Mouse (Mus musculus) myocyte (in vitro differentiated cells): ENCODE data around the gene Tbx4. TPM values are rescaled to one million over a fixed set of nuclear protein-coding genes. Genes with fewer than 3 reads are reported as not detected.

Experiments
- H3K27me3 ChIP-seq: one replicate; pipeline ENCODE4 v1.6.1; 2011; ENCODE audit not compliant: control insufficient read depth, insufficient read depth, insufficient read length
- H3K36me3 ChIP-seq: one replicate; pipeline ENCODE4 v1.6.1; 2011; ENCODE audit not compliant: control insufficient read depth, insufficient read depth
- H3K4me2 ChIP-seq: one replicate; pipeline ENCODE4 v1.6.1; 2011; ENCODE audit warnings: low read depth, control low read depth
- H3K4me3 ChIP-seq: one replicate; pipeline ENCODE4 v1.5.1; 2011; ENCODE audit warnings: mild to moderate bottlenecking, control low read depth, moderate library complexity
- H3K79me2 ChIP-seq: one replicate; pipeline ENCODE4 v1.6.1; 2011; ENCODE audit not compliant: control insufficient read depth, insufficient read depth
- H3ac ChIP-seq: one replicate; pipeline ENCODE4 v1.6.1; 2011; ENCODE audit not compliant: control insufficient read depth, insufficient read length
- CEBPB ChIP-seq: IDR thresholded peaks from 2 replicates; pipeline ENCODE4 v1.6.1; 2011; ENCODE audit warnings: mild to moderate bottlenecking, moderate library complexity; ENCODE audit not compliant: poor library complexity, insufficient read depth, severe bottlenecking
- E2F4 ChIP-seq: IDR thresholded peaks from one replicate; pipeline ENCODE4 v1.6.1; 2011; ENCODE audit warnings: mild to moderate bottlenecking, control low read depth, moderate library complexity; ENCODE audit not compliant: insufficient read depth
- MAX ChIP-seq: IDR thresholded peaks from one replicate; pipeline ENCODE4 v1.6.1; 2011; ENCODE audit warnings: low read depth, mild to moderate bottlenecking, control low read depth
- MYOD1 ChIP-seq, 3 experiments: IDR thresholded peaks; one replicate each; pipeline ENCODE4 v1.6.1; 2011; ENCODE audit warnings: control low read depth in 2 of 3, low read depth in 2 of 3, mild to moderate bottlenecking in 2 of 3, moderate library complexity in 1 of 3; ENCODE audit not compliant: insufficient read length in 2 of 3, control insufficient read depth in 1 of 3
- MYOG ChIP-seq, 3 experiments: IDR thresholded peaks; one replicate each; pipeline ENCODE4 v1.6.1; 2011; ENCODE audit warnings: control low read depth in 2 of 3, low read depth in 2 of 3, mild to moderate bottlenecking in 2 of 3; ENCODE audit not compliant: insufficient read length in 2 of 3, control insufficient read depth in 1 of 3, insufficient read depth in 1 of 3
- POLR2A ChIP-seq: IDR thresholded peaks from one replicate; pipeline ENCODE4 v1.6.1; 2011; ENCODE audit warnings: low read depth, mild to moderate bottlenecking, control low read depth, moderate library complexity; ENCODE audit not compliant: insufficient read length
- POLR2AphosphoS2 ChIP-seq: IDR thresholded peaks from one replicate; pipeline ENCODE4 v1.6.1; 2011; ENCODE audit warnings: low read depth, control low read depth; ENCODE audit not compliant: insufficient read length
- REST ChIP-seq: IDR thresholded peaks from one replicate; pipeline ENCODE4 v1.6.1; 2011; ENCODE audit warnings: mild to moderate bottlenecking, control low read depth, moderate library complexity; ENCODE audit not compliant: insufficient read depth, insufficient read length
- SRF ChIP-seq: IDR thresholded peaks from one replicate; pipeline ENCODE4 v1.6.1; 2011; ENCODE audit warnings: low read depth; ENCODE audit not compliant: control insufficient read depth, insufficient read length
- TCF12 ChIP-seq: IDR thresholded peaks from one replicate; pipeline ENCODE4 v1.6.1; 2011; ENCODE audit warnings: mild to moderate bottlenecking, control low read depth; ENCODE audit not compliant: poor library complexity, insufficient read depth, severe bottlenecking
- TCF3 ChIP-seq: IDR thresholded peaks from one replicate; pipeline ENCODE4 v1.6.1; 2011; ENCODE audit warnings: low read depth, control low read depth; ENCODE audit not compliant: insufficient read length
- USF1 ChIP-seq: IDR thresholded peaks from one replicate; pipeline ENCODE4 v1.6.1; 2011; ENCODE audit warnings: low read depth, mild to moderate bottlenecking, control low read depth, moderate library complexity
- polyA plus RNA-seq: library from polyadenylated mRNA; unstranded; fragments of >200 nt; fragmentation: generic; extraction: Trizol; gene quantifications from one replicate; pipeline ENCODE4 v1.2.1, GENCODE M21; 2012; ENCODE audit warnings: missing spikeins

Gene Tbx4
- polyA plus RNA-seq, 1 experiment: 0.29 TPM

GRCm38 (mm10) chr11:85841980-85842379, 44.2 kb upstream of the Tbx4 start:
- Histone ChIP-seq H3K79me2 (no peaks in the 10 kb centered on the region), H3ac (no peak overlapping the region), H3K4me3 (no peak overlapping the region), H3K27me3 (no peaks in the 10 kb centered on the region), H3K36me3 (no peaks in the 10 kb centered on the region), H3K4me2 (no peak overlapping the region)
- no peak for TF ChIP-seq E2F4
- TF ChIP-seq SRF: no peak
- no peak for TF ChIP-seq TCF12
- TF ChIP-seq CEBPB: no peak
- no peak for TF ChIP-seq POLR2AphosphoS2

GRCm38 (mm10) chr11:85842596-85843346, 43.5 kb upstream of the Tbx4 start:
- no peak overlapping the region for H3ac ChIP-seq
- H3K27me3 ChIP-seq: no peaks in the 10 kb centered on the region
- TF ChIP-seq POLR2AphosphoS2 (no peak), MYOG (IDR thresholded peaks at IDR 0.05; ENCODE audit: control insufficient read depth in 1 of 3, insufficient read depth in 1 of 3, insufficient read length in 2 of 3, low read depth in 2 of 3) (no peak), TCF12 (no peak), MAX (no peak), USF1 (no peak), E2F4 (no peak), MYOD1 (IDR thresholded peaks at IDR 0.05; ENCODE audit: control insufficient read depth in 1 of 3, insufficient read length in 2 of 3, low read depth in 2 of 3) (no peak), POLR2A (no peak), SRF (no peak), REST (no peak), CEBPB (no peak), TCF3 (no peak)
- H3K4me2 ChIP-seq: peak overlapping the region; percentile 99
- H3K36me3 ChIP-seq: no peaks in the 10 kb centered on the region
- no peak overlapping the region for H3K4me3 ChIP-seq
- H3K79me2 ChIP-seq: no peaks in the 10 kb centered on the region

- H3K4me3 ChIP-seq: peak overlapping the region; percentile 44
- H3K79me2 ChIP-seq: no peaks in the 10 kb centered on the region
- peak overlapping the region; percentile 99 for H3K4me2 ChIP-seq
- no peaks in the 10 kb centered on the region for H3K36me3 ChIP-seq
- TF ChIP-seq REST: no peak
- TF ChIP-seq MYOD1 (IDR thresholded peaks at IDR 0.05; ENCODE audit: control insufficient read depth in 1 of 3, insufficient read length in 2 of 3, low read depth in 2 of 3): peak in 2 of 3 experiments; percentile 54 to 56
- TF ChIP-seq MYOG (IDR thresholded peaks at IDR 0.05; ENCODE audit: control insufficient read depth in 1 of 3, insufficient read depth in 1 of 3, insufficient read length in 2 of 3, low read depth in 2 of 3): peak in 2 of 3 experiments; percentile 66 to 85
- no peak for TF ChIP-seq TCF12
- no peak for TF ChIP-seq SRF
- no peak overlapping the region for H3ac ChIP-seq
- H3K27me3 ChIP-seq: no peaks in the 10 kb centered on the region
Observed at GRCm38 (mm10) chr11:85843347-85843692, 42.9 kb upstream of the Tbx4 start.

GRCm38 (mm10) chr11:85844144-85844965, 41.9 kb upstream of the Tbx4 start:
- TF ChIP-seq TCF12 (no peak), POLR2A (peak; percentile 70)
- H3K4me2 ChIP-seq: peak overlapping the region; percentile 99
- peak overlapping the region; percentile 8 for H3ac ChIP-seq
- H3K36me3 ChIP-seq: no peaks in the 10 kb centered on the region
- no peaks in the 10 kb centered on the region for H3K79me2 ChIP-seq
- H3K27me3 ChIP-seq: no peaks in the 10 kb centered on the region
- H3K4me3 ChIP-seq: peak overlapping the region; percentile 44

- no peaks in the 10 kb centered on the region for H3K27me3 ChIP-seq
Observed at GRCm38 (mm10) chr11:85844971-85845370, 41.3 kb upstream of the Tbx4 start.

More at GRCm38 (mm10) chr11:85844971-85845370, 41.3 kb upstream of the Tbx4 start:
- TF ChIP-seq POLR2A (no peak), MYOD1 (IDR thresholded peaks at IDR 0.05; ENCODE audit: control insufficient read depth in 1 of 3, insufficient read length in 2 of 3, low read depth in 2 of 3) (no peak), MAX (no peak)
- peak overlapping the region; percentile 99 for H3K4me2 ChIP-seq
- no peaks in the 10 kb centered on the region for H3K36me3 ChIP-seq
- no peak overlapping the region for H3ac ChIP-seq
- peak overlapping the region; percentile 44 for H3K4me3 ChIP-seq
- no peaks in the 10 kb centered on the region for H3K79me2 ChIP-seq
